Mouse (Mus musculus): Measurements from ENCODE around the gene Cryba2.

The Cryba2 gene

DNA sequence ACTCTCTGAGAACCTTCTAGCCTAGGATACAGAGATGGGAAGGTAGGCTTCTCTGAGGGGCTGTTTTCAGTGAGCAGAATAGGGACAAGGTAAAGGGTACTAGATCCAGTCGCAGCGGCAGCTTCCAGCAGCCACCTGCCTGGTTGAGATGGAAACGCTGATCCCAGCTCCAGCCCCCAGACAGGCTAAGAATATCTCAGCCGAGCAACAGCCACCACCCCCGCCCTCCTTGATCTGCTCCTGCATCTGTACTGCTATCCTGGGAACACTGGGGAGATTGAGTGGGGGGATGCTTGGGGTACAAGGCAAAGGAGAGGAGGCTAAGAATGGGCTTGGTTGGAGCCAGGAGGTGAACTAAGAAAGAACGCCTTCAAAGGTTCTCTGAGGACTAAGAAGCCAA lies 42.7 kb downstream of the Cryba2 start:
- DNase-seq (ENCODE audit: low read depth), result no peak

- DNase-seq (ENCODE audit: low read depth), result no peak
Measured at GRCm38 (mm10) chr1:74848946-74849345, 44.0 kb downstream of the Cryba2 start.

DNA sequence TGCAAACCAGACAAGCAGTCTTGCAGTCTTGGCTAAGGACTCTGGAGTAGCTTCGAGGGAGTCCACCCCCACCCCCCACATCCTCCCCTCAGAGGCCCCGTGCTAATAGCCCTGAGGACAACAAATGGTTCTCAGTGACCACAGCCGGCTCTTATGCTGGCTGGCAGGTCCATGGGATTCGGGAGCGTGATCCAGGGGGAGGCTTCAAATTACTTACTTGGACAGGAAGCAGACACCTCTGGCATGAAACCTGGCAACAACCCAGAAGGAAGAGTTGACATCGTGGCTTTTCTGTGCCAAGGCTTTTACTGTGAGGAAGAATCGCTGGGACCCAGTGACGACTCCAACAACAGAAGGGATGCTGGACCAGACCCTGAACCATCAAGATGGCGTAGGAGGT lies 46.6 kb downstream of the Cryba2 start:
- no peak for DNase-seq (ENCODE audit: low read depth)

GRCm38 (mm10) chr1:74843090-74843489 lies 49.9 kb downstream of the Cryba2 start:
- DNase-seq (ENCODE audit: low read depth), result no peak
